In the genomic region with DNA sequence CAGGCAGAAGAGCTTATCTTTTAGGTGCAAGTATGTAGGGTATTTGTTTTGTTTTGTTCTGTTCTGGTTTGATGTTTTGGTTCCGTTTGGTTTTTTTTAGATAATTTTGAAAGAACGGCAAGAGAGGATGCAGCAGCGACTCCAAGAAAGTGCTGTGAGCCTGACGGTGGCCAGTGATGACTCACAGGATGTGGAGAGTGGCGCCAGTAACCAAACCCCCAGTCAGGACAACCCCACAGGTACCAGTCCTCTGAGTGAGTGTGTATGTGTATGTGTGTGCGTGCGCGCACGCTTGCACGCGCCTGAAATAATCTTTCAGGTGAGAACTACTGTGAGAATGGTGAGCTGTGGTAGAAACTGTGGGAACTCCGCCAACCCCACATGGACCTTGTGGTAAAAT, we compare ENCODE assay signal across 27 mouse cellular contexts. TPM values are rescaled to one million over a fixed set of nuclear protein-coding genes. Genes with fewer than 3 reads are reported as not detected.
DNase-seq lines count a peak whose midpoint lies in the region; ATAC-seq and TF ChIP-seq lines count a peak whose summit lies in the region.
"Had no signal": no experiment of that assay in that cellular context is flagged by ENCODE, and none has a peak within 500 bp of the region (broad histone marks: within the 10 kb centered on the region; RNA-seq: fewer than 3 reads in every experiment).

No protein-coding gene starts in this region.

- H3K9ac ChIP-seq in liver, embryonic 15.5 days = no peak overlapping the region
- no peak overlapping the region for H3K9ac ChIP-seq in forebrain, embryonic 12.5 days
- H3K9ac ChIP-seq in midbrain, postnatal 0 days (replicated peaks; ENCODE audit: low read length, poor library complexity, severe bottlenecking) = no peak overlapping the region
- H3K9ac ChIP-seq: embryonic facial prominence, embryonic 13.5 days; forebrain, postnatal 0 days; hindbrain, embryonic 15.5 days; kidney, embryonic 15.5 days; limb, embryonic 15.5 days; midbrain, embryonic 12.5 days; stomach, embryonic 15.5 days had no signal

- TF ChIP-seq CTCF in midbrain, postnatal 0 days (IDR thresholded peaks at IDR 0.05) = no peak

- peak; percentile 80 for ATAC-seq in CD4-positive, CD25-positive, alpha-beta regulatory T cell, adult 4 months
- peak; percentile 71 for ATAC-seq in activated CD4-positive, CD25-positive, alpha-beta regulatory T cell, adult 4 months
- no peak for ATAC-seq in liver, embryonic 15.5 days (ENCODE audit: insufficient read depth)
- no peak for ATAC-seq in forebrain, embryonic 12.5 days (ENCODE audit: low FRiP score)
- no peak for ATAC-seq in midbrain, postnatal 0 days (ENCODE audit: low FRiP score)
- ATAC-seq: intestine, embryonic 16.5 days had no signal

- H3K27ac ChIP-seq in liver, embryonic 15.5 days (replicated peaks) = no peak overlapping the region
- H3K27ac ChIP-seq in forebrain, embryonic 12.5 days = no peak overlapping the region
- no peak overlapping the region for H3K27ac ChIP-seq in midbrain, postnatal 0 days (ENCODE audit: low read depth, low read length)
- H3K27ac ChIP-seq: embryonic facial prominence, embryonic 13.5 days; hindbrain, embryonic 10.5 days; hindbrain, embryonic 15.5 days; kidney, embryonic 15.5 days; limb, embryonic 10.5 days; limb, embryonic 15.5 days; midbrain, embryonic 12.5 days; stomach, embryonic 15.5 days had no signal

- H3K27me3 ChIP-seq in liver, embryonic 15.5 days = no peaks in the 10 kb centered on the region
- H3K27me3 ChIP-seq in forebrain, embryonic 12.5 days = no peaks in the 10 kb centered on the region
- no peaks in the 10 kb centered on the region for H3K27me3 ChIP-seq in midbrain, postnatal 0 days (ENCODE audit: insufficient read depth, low read length)
- H3K27me3 ChIP-seq: embryonic facial prominence, embryonic 13.5 days; hindbrain, embryonic 15.5 days; kidney, embryonic 15.5 days; limb, embryonic 15.5 days; midbrain, embryonic 12.5 days; stomach, embryonic 15.5 days had no signal

- H3K9me3 ChIP-seq in liver, embryonic 15.5 days (replicated peaks) = no peaks in the 10 kb centered on the region
- no peaks in the 10 kb centered on the region for H3K9me3 ChIP-seq in forebrain, embryonic 12.5 days
- H3K9me3 ChIP-seq in midbrain, postnatal 0 days (ENCODE audit: low read length) = no peaks in the 10 kb centered on the region
- H3K9me3 ChIP-seq: embryonic facial prominence, embryonic 13.5 days; hindbrain, embryonic 10.5 days; hindbrain, embryonic 15.5 days; kidney, embryonic 15.5 days; limb, embryonic 10.5 days; limb, embryonic 15.5 days; midbrain, embryonic 12.5 days; stomach, embryonic 15.5 days had no signal

- DNase-seq in CD4-positive helper T cell, adult 2 months (ENCODE audit: low read depth, low spot score) = peak; percentile 62
- no peak for DNase-seq in urinary bladder, postnatal 14 days (ENCODE audit: low spot score)
- DNase-seq in right cerebral cortex, adult 2 months (ENCODE audit: low spot score in 2 of 2) = no peak
- DNase-seq in midbrain, postnatal 0 days (ENCODE audit: low spot score) = no peak
- DNase-seq: adrenal gland, postnatal 14 days; cerebellum, adult 11-12 months; cerebellum, adult 9-11 months; forebrain, postnatal 0 days; gastrocnemius, postnatal 10 days; heart, postnatal 14 days; kidney, postnatal 36 days; layer of hippocampus, adult 9-11 months; lung, adult 2 months had no signal

- no peak overlapping the region for H3K4me3 ChIP-seq in liver, embryonic 15.5 days (replicated peaks)
- no peak overlapping the region for H3K4me3 ChIP-seq in forebrain, embryonic 12.5 days (replicated peaks)
- no peak overlapping the region for H3K4me3 ChIP-seq in midbrain, postnatal 0 days (ENCODE audit: low read depth, low read length)
- H3K4me3 ChIP-seq: embryonic facial prominence, embryonic 13.5 days; erythroblast, embryonic 14.5 days; hindbrain, embryonic 10.5 days; hindbrain, embryonic 15.5 days; kidney, embryonic 15.5 days; limb, embryonic 10.5 days; limb, embryonic 15.5 days; midbrain, embryonic 12.5 days; stomach, embryonic 15.5 days had no signal

- H3K4me2 ChIP-seq in liver, embryonic 15.5 days = 0 out of 2 replicates have a peak overlapping the region, but pooled peaks have one; percentile 25
- H3K4me2 ChIP-seq in forebrain, embryonic 12.5 days = no peak overlapping the region
- no peak overlapping the region for H3K4me2 ChIP-seq in midbrain, postnatal 0 days (ENCODE audit: low read depth, low read length, poor library complexity, severe bottlenecking)
- H3K4me2 ChIP-seq: embryonic facial prominence, embryonic 13.5 days; hindbrain, embryonic 15.5 days; kidney, embryonic 15.5 days; limb, embryonic 15.5 days; midbrain, embryonic 12.5 days; stomach, embryonic 15.5 days had no signal

- H3K4me1 ChIP-seq in liver, embryonic 15.5 days (replicated peaks) = peaks cover 36% of the 10 kb centered on the region
- no peaks in the 10 kb centered on the region for H3K4me1 ChIP-seq in forebrain, embryonic 12.5 days
- no peaks in the 10 kb centered on the region for H3K4me1 ChIP-seq in midbrain, postnatal 0 days (ENCODE audit: insufficient read depth, low read length)
- H3K4me1 ChIP-seq: embryonic facial prominence, embryonic 13.5 days; hindbrain, embryonic 10.5 days; hindbrain, embryonic 15.5 days; kidney, embryonic 15.5 days; limb, embryonic 10.5 days; limb, embryonic 15.5 days; midbrain, embryonic 12.5 days; stomach, embryonic 15.5 days had no signal

- 70% methylated on average over 12 of the region's 12 CpGs for WGBS in liver, embryonic 15.5 days (ENCODE audit: insufficient replicate concordance)
- WGBS in forebrain, embryonic 12.5 days = 96% methylated on average over 12 of the region's 12 CpGs
- WGBS in midbrain, postnatal 0 days = 95% methylated on average over 12 of the region's 12 CpGs

- H3K36me3 ChIP-seq in liver, embryonic 15.5 days (replicated peaks) = peaks cover 95% of the 10 kb centered on the region
- H3K36me3 ChIP-seq in forebrain, embryonic 12.5 days (replicated peaks) = peaks cover 89% of the 10 kb centered on the region
- H3K36me3 ChIP-seq in midbrain, postnatal 0 days (ENCODE audit: insufficient read depth, low read length) = peaks cover 80% of the 10 kb centered on the region

RNA-seq across cellular contexts. Expression of a gene that starts 25.5 kb away (rescaled TPM):
- 10 to 100 TPM; 39.3 to 46.0 TPM for polyA plus RNA-seq in CD4-positive, CD25-positive, alpha-beta regulatory T cell, adult 4 months (2017; shearing (Covaris generic))
- 10 to 100 TPM; 33.4 to 38.9 TPM for polyA plus RNA-seq in activated CD4-positive, CD25-positive, alpha-beta regulatory T cell, adult 4 months (2017; shearing (Covaris generic))
- 13.0 and 14.8 TPM in 2 replicates for polyA plus RNA-seq in liver, embryonic 15.5 days (2015; fragmentation: Nextera tagmentation; extraction: Ambion mirVana)
- polyA plus RNA-seq in forebrain, embryonic 12.5 days (2016; fragmentation: Nextera tagmentation; extraction: Ambion mirVana) = 31.6 and 34.5 TPM in 2 replicates
- 15.2 and 15.7 TPM in 2 replicates for total RNA-seq in midbrain, postnatal 0 days (2014; rRNA removed)
- 16.7 and 19.4 TPM in 2 replicates for polyA plus RNA-seq in midbrain, postnatal 0 days (2015; fragmentation: Nextera tagmentation; extraction: Ambion mirVana)

RNA-seq across cellular contexts. Expression of a gene that starts 32.0 kb away (rescaled TPM):
- polyA plus RNA-seq in CD4-positive, CD25-positive, alpha-beta regulatory T cell, adult 4 months (2017; shearing (Covaris generic)) = 10 to 100 TPM; 31.7 to 37.2 TPM
- polyA plus RNA-seq in activated CD4-positive, CD25-positive, alpha-beta regulatory T cell, adult 4 months (2017; shearing (Covaris generic)) = 10 to 100 TPM; 77.3 to 94.3 TPM
- polyA plus RNA-seq in liver, embryonic 15.5 days (2015; fragmentation: Nextera tagmentation; extraction: Ambion mirVana) = 345 and 374 TPM in 2 replicates
- polyA plus RNA-seq in forebrain, embryonic 12.5 days (2016; fragmentation: Nextera tagmentation; extraction: Ambion mirVana) = 319 and 330 TPM in 2 replicates
- total RNA-seq in midbrain, postnatal 0 days (2014; rRNA removed) = 16.3 and 23.0 TPM in 2 replicates
- polyA plus RNA-seq in midbrain, postnatal 0 days (2015; fragmentation: Nextera tagmentation; extraction: Ambion mirVana) = 19.0 and 20.0 TPM in 2 replicates

Comparison
In these comparisons a context has a peak if more than half of its experiments do, and no peak if none do; other contexts are left out.
1. ATAC-seq: peak in CD4-positive, CD25-positive, alpha-beta regulatory T cell, adult 4 months (single experiment) and activated CD4-positive, CD25-positive, alpha-beta regulatory T cell, adult 4 months (single experiment); none in liver, embryonic 15.5 days (single experiment), forebrain, embryonic 12.5 days (single experiment) and midbrain, postnatal 0 days (single experiment).